In the genomic region with DNA sequence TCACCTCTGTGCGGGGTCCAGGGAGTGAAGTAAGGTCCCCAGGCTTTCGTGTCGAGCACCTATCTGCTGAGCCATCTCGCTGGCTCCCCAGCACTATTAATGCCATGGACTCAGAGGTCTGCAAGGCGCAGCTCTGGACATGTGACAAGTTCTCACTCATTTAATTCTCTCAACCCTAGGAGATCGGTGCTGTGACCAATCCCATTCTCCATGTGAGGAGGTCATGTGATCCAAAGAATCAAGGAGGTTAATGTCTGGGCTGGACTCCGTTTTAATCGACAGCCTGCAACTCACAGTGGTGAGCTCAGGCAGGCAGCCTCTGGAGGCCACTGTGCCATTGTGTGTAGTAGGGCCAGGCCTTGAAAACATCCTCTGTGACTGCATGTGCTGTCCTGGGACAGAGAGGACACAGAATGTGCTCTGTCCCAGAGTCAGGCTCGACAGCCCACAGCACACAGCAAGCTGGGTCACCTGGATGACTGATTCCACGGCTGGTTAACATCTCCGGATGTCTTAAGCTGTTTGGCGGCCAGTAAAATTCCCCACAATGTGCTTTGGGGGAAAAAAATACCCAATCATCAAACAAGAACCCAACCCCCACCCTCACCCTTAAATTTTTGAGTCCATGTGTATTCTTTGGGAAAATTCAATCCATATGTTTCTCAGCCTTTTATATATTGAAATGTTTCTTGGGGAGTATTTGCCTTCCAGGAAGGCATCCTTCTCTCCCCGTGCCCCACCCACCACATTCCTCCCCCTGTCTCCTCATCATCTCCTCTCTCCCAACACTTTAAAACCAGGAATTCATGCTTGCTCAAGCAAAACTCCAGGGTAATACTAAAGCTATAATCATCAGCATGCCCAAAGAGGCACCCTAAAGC, we compare ENCODE assay signal across 11 mouse cellular contexts. TPM values are rescaled to one million over a fixed set of nuclear protein-coding genes. Genes with fewer than 3 reads are reported as not detected.
DNase-seq lines count a peak whose midpoint lies in the region; ATAC-seq and TF ChIP-seq lines count a peak whose summit lies in the region.
"Had no signal": no experiment of that assay in that cellular context is flagged by ENCODE, and none has a peak within 500 bp of the region (broad histone marks: within the 10 kb centered on the region; RNA-seq: fewer than 3 reads in every experiment).

No protein-coding gene starts in this region.

- intact Hi-C loops in heart, postnatal 25 days (cut with DNase I) = no loop called here

- H3K9ac ChIP-seq in heart, embryonic 14.5 days (ENCODE audit: low read length) = no peak overlapping the region
- H3K9ac ChIP-seq in midbrain, embryonic 14.5 days (replicated peaks; ENCODE audit: low read length) = no peak overlapping the region
- H3K9ac ChIP-seq in midbrain, embryonic 13.5 days (replicated peaks) = no peak overlapping the region
- H3K9ac ChIP-seq: liver, embryonic 15.5 days had no signal

- no peak overlapping the region for H3K4me3 ChIP-seq in heart, embryonic 14.5 days (ENCODE audit: control insufficient read depth in 1 of 2, insufficient read depth in 1 of 2, low read depth in 1 of 2, low read length in 2 of 2)
- H3K4me3 ChIP-seq in midbrain, embryonic 10.5 days = no peak overlapping the region
- no peak overlapping the region for H3K4me3 ChIP-seq in midbrain, embryonic 14.5 days (replicated peaks; ENCODE audit: low read depth, low read length)
- H3K4me3 ChIP-seq in embryonic fibroblast, embryonic 13.5 days (ENCODE audit: insufficient read depth, low read length) = no peak overlapping the region
- H3K4me3 ChIP-seq in midbrain, embryonic 13.5 days (replicated peaks) = no peak overlapping the region
- H3K4me3 ChIP-seq: liver, embryonic 15.5 days had no signal

- peaks cover 8 to 15% of the 10 kb centered on the region in 2 experiments for H3K4me1 ChIP-seq in heart, embryonic 14.5 days (ENCODE audit: control insufficient read depth in 2 of 2, insufficient read depth in 2 of 2, low read length in 2 of 2)
- peaks cover 44% of the 10 kb centered on the region for H3K4me1 ChIP-seq in midbrain, embryonic 10.5 days
- peaks cover 6% of the 10 kb centered on the region; the same call in 1 of the 2 replicates for H3K4me1 ChIP-seq in midbrain, embryonic 14.5 days (ENCODE audit: control insufficient read depth, insufficient read depth, low read length)
- H3K4me1 ChIP-seq in embryonic fibroblast, embryonic 13.5 days (ENCODE audit: control insufficient read depth, insufficient read depth, low read length) = peaks cover 3% of the 10 kb centered on the region; the same call in 1 of the 2 replicates
- 0 out of 2 replicates have a peak, but pooled peaks cover 7% of the 10 kb centered on the region for H3K4me1 ChIP-seq in midbrain, embryonic 13.5 days (replicated peaks)
- H3K4me1 ChIP-seq: liver, embryonic 15.5 days had no signal

- no peak for DNase-seq in heart, postnatal 25 days (ENCODE audit: low spot score)
- no peak for DNase-seq in midbrain, embryonic 10.5 days (ENCODE audit: low spot score)
- no peak for DNase-seq in midbrain, embryonic 14.5 days
- DNase-seq in thymus, postnatal 14 days = no peak
- DNase-seq in adrenal gland, adult (ENCODE audit: inconsistent age in 2 of 2, low spot score in 1 of 2) = no peak
- DNase-seq: cerebellum, adult 9-11 months; right cerebral cortex, postnatal 4 days had no signal

- peak overlapping the region; percentile 65 to 75; a peak in 3 of 4 replicates for H3K27ac ChIP-seq in heart, embryonic 14.5 days (replicated peaks in 1 of 2; ENCODE audit: control insufficient read depth in 1 of 2, insufficient read depth in 1 of 2, low read depth in 2 of 2, low read length in 2 of 2)
- H3K27ac ChIP-seq in midbrain, embryonic 10.5 days (replicated peaks) = 0 out of 2 replicates have a peak overlapping the region, but pooled peaks have one; percentile 10
- H3K27ac ChIP-seq in midbrain, embryonic 14.5 days (replicated peaks; ENCODE audit: low read depth, low read length) = no peak overlapping the region
- peak overlapping the region; percentile 87 for H3K27ac ChIP-seq in embryonic fibroblast, embryonic 13.5 days (ENCODE audit: insufficient read depth, low read length)
- H3K27ac ChIP-seq in midbrain, embryonic 13.5 days = no peak overlapping the region
- H3K27ac ChIP-seq: liver, embryonic 15.5 days had no signal

- TF ChIP-seq POLR2A in embryonic fibroblast, embryonic 13.5 days (IDR thresholded peaks at IDR 0.05; ENCODE audit: low read depth, low read length) = no peak

- no peaks in the 10 kb centered on the region for H3K36me3 ChIP-seq in heart, embryonic 14.5 days (ENCODE audit: control insufficient read depth, insufficient read depth, low read length)
- no peaks in the 10 kb centered on the region for H3K36me3 ChIP-seq in midbrain, embryonic 10.5 days
- no peaks in the 10 kb centered on the region for H3K36me3 ChIP-seq in midbrain, embryonic 14.5 days (ENCODE audit: control insufficient read depth, insufficient read depth, low read length)
- H3K36me3 ChIP-seq in midbrain, embryonic 13.5 days = no peaks in the 10 kb centered on the region
- H3K36me3 ChIP-seq: liver, embryonic 15.5 days had no signal

- no peak; the same call in 1 of the 2 replicates for ATAC-seq in heart, embryonic 14.5 days (ENCODE audit: insufficient number of reproducible peaks, insufficient read depth, low FRiP score, low read depth)
- no peak; the same call in 1 of the 2 replicates for ATAC-seq in midbrain, embryonic 14.5 days (ENCODE audit: low FRiP score, low TSS enrichment)
- peak; percentile 40; the same call in 1 of the 2 replicates for ATAC-seq in midbrain, embryonic 13.5 days

- peaks cover 5% of the 10 kb centered on the region for H3K9me3 ChIP-seq in heart, embryonic 14.5 days (ENCODE audit: control insufficient read depth, low read length)
- peaks cover 15% of the 10 kb centered on the region; the same call in 1 of the 2 replicates for H3K9me3 ChIP-seq in midbrain, embryonic 10.5 days (replicated peaks)
- no peaks in the 10 kb centered on the region for H3K9me3 ChIP-seq in midbrain, embryonic 14.5 days (ENCODE audit: control insufficient read depth, low read length)
- H3K9me3 ChIP-seq in midbrain, embryonic 13.5 days = 0 out of 2 replicates have a peak, but pooled peaks cover 2% of the 10 kb centered on the region
- H3K9me3 ChIP-seq: liver, embryonic 15.5 days had no signal

- 75% methylated on average over 13 of the region's 13 CpGs for WGBS in heart, embryonic 14.5 days
- 71% methylated on average over 13 of the region's 13 CpGs for whole genome bisulfite sequencing in midbrain, embryonic 10.5 days
- 53% methylated on average over 13 of the region's 13 CpGs for WGBS in midbrain, embryonic 14.5 days
- 60% methylated on average over 13 of the region's 13 CpGs for WGBS in midbrain, embryonic 13.5 days

- H3K4me2 ChIP-seq in heart, embryonic 14.5 days (ENCODE audit: low read length) = peak overlapping the region; percentile 39
- no peak overlapping the region for H3K4me2 ChIP-seq in midbrain, embryonic 14.5 days (ENCODE audit: low read length)
- H3K4me2 ChIP-seq in midbrain, embryonic 13.5 days (replicated peaks) = no peak overlapping the region
- H3K4me2 ChIP-seq: liver, embryonic 15.5 days had no signal

- no peak for TF ChIP-seq CTCF in embryonic fibroblast, embryonic 13.5 days (IDR thresholded peaks at IDR 0.05; ENCODE audit: borderline replicate concordance, insufficient read depth, low read length)

- H3K27me3 ChIP-seq in heart, embryonic 14.5 days (ENCODE audit: control insufficient read depth, insufficient read depth, low read length) = no peaks in the 10 kb centered on the region
- H3K27me3 ChIP-seq in midbrain, embryonic 10.5 days (ENCODE audit: low read depth, poor library complexity, severe bottlenecking) = peaks cover 48% of the 10 kb centered on the region
- no peaks in the 10 kb centered on the region for H3K27me3 ChIP-seq in midbrain, embryonic 14.5 days (ENCODE audit: control insufficient read depth, insufficient read depth, low read length)
- peaks cover 12% of the 10 kb centered on the region for H3K27me3 ChIP-seq in midbrain, embryonic 13.5 days

RNA-seq across cellular contexts. Expression of a gene that starts 41.9 kb away (rescaled TPM):
- polyA plus RNA-seq in heart, embryonic 14.5 days (2014; fragmentation: Nextera tagmentation; extraction: Ambion mirVana) = 28.1 TPM in 2 replicates
- 10 to 100 TPM; 48.1 to 51.9 TPM for total RNA-seq in heart, postnatal 25 days (2021)
- 16.6 and 19.9 TPM in 2 replicates for polyA plus RNA-seq in midbrain, embryonic 10.5 days (2016; fragmentation: Nextera tagmentation; extraction: Ambion mirVana)
- 28.2 and 34.3 TPM in 2 replicates for polyA plus RNA-seq in midbrain, embryonic 14.5 days (2014; fragmentation: Nextera tagmentation; extraction: Ambion mirVana)
- polyA plus RNA-seq in embryonic fibroblast, embryonic 13.5 days (2011; ENCODE audit: insufficient read length, low read depth, missing spikeins) = 39.8 and 40.8 TPM in 2 replicates
- polyA plus RNA-seq in midbrain, embryonic 13.5 days (2015; fragmentation: Nextera tagmentation; extraction: Ambion mirVana) = 25.2 and 25.9 TPM in 2 replicates

Comparison
In these comparisons a context has a peak if more than half of its experiments do, and no peak if none do; other contexts are left out.
1. H3K27ac ChIP-seq: peak in heart, embryonic 14.5 days (2 of 2), midbrain, embryonic 10.5 days (single experiment) and embryonic fibroblast, embryonic 13.5 days (single experiment); none in midbrain, embryonic 14.5 days (single experiment) and midbrain, embryonic 13.5 days (single experiment).